In the genomic region with DNA sequence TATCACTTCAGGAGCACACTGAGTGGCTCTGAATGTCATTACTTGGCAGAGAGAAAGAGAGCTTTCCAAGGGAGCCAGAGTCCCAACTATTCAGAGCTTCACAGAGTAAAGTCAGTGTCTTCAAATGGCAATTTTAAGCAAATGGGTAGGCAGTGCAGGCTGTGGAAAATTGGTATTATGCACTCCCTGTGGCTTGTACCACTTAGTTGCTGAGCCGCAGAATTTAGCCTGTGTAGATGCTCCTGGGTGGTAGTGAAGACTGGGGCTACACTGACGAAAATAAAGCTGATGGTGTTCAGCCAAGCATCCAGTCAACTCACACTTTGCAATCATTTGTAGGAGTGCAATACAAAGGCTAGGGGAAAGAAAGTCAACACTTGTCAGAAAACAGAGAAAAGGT, we compare ENCODE assay signal across 14 mouse cellular contexts.
"Had no signal": no experiment of that assay in that cellular context is flagged by ENCODE, and none has a peak within 500 bp of the region (broad histone marks: within the 10 kb centered on the region; RNA-seq: fewer than 3 reads in every experiment).

No protein-coding gene starts in this region.

- H3K36me3 ChIP-seq: limb, embryonic 10.5 days; liver, embryonic 15.5 days had no signal

- H3K4me3 ChIP-seq: limb, embryonic 10.5 days; liver, embryonic 15.5 days had no signal

- H3K4me1 ChIP-seq: limb, embryonic 10.5 days; liver, embryonic 15.5 days had no signal

- H3K4me2 ChIP-seq: liver, embryonic 11.5 days; liver, embryonic 15.5 days had no signal

- H3K27me3 ChIP-seq: liver, embryonic 15.5 days had no signal

- DNase-seq: kidney, adult 9 months; kidney, postnatal 36 days; layer of hippocampus, adult 9-11 months; lung, adult 2 months; lung, postnatal 36 days; right cerebral cortex, adult 18-20 months; right cerebral cortex, postnatal 25 days; thymus, postnatal 36 days had no signal

- H3K9me3 ChIP-seq: limb, embryonic 10.5 days; liver, embryonic 15.5 days had no signal

- H3K27ac ChIP-seq: kidney, postnatal 0 days; limb, embryonic 10.5 days; liver, embryonic 15.5 days had no signal

- H3K9ac ChIP-seq: liver, embryonic 15.5 days had no signal

- ATAC-seq: lung, postnatal 0 days; midbrain, embryonic 16.5 days had no signal
